Mouse (Mus musculus) brain, embryonic 14.5 days (tissue): ENCODE results near the gene Gm21994. TPM values are rescaled to one million over a fixed set of nuclear protein-coding genes. Genes with fewer than 3 reads are reported as not detected.
A peak's percentile ranks its signal among the peaks of the same experiment; 100 is the strongest.
"Not testable (repeated sequence)": the region's sequence is repeated elsewhere in the genome, so short reads cannot be mapped to it uniquely, and the experiment has no call there.

Experiments
- DNase-seq: peaks from one replicate; pipeline ENCODE4 v3.0.0-alpha.2; 2011; ENCODE audit warnings: low read depth
- CTCF ChIP-seq: fragments of 200-500 bp; IDR thresholded peaks from 2 replicates; pipeline ENCODE4 v1.5.1; 2012; ENCODE audit warnings: inconsistent platforms, mild to moderate bottlenecking, moderate library complexity, borderline replicate concordance; ENCODE audit not compliant: insufficient read depth, insufficient read length; ENCODE audit errors: extremely low read depth
- POLR2A ChIP-seq: fragments of 200-500 bp; IDR thresholded peaks from 2 replicates; pipeline ENCODE4 v1.6.1; 2012; ENCODE audit warnings: mild to moderate bottlenecking, inconsistent platforms, borderline replicate concordance; ENCODE audit not compliant: poor library complexity, insufficient read depth, insufficient read length, severe bottlenecking; ENCODE audit errors: extremely low read depth
- polyA plus RNA-seq: library from polyadenylated mRNA; depleted of rRNA; stranded (reverse); fragments of >200 nt; gene quantifications from 2 replicates; pipeline ENCODE4 v1.2.3, GENCODE M21; 2012; rRNA removed

The Gm21994 gene
- polyA plus RNA-seq = 0.88 and 0.90 TPM in 2 replicates

DNA sequence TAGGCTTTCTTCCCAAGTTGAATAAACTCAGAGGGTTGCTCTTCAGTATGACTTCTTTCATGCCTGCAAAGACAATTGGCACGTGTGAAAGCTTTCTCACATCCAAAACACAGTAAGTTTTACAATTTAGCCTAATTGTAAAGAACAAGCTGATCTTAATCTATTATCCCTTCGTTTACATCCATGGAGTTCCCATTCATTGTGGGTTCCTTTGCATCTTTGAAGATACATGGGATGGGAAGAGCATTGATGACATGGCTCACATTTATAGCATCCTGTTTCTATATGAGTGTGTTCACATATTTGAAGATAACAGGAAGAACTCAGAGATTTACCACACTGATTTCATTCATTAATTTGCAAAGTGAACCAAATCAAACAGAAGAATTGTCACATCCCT, at the start of gene Gm21994:
TSS of gene Gm21994 (minus strand) at position 101 of the 400 bp plus-strand sequence.
- DNase-seq = not testable (repeated sequence)

DNA sequence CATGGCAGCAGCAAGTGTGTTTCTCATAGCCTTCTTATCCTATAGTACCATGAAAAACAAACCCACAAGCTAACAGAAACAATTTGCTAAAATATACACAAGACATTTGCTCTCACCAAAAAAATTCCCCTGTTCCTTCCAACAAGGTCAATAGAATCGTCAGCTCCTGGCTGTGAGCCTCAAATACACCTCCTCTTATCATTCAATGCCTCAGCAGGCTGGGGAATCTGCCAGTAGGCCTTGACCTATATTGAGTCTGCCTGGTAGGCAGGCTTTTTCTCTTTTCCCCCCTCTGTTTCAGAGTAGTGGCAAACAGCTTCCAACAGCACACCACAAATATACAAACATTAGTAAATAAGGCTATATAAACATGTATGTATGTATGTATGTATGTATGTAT, 43.7 kb upstream of the Gm21994 start:
- no peak for TF ChIP-seq CTCF
- no peak for TF ChIP-seq POLR2A
- no peak for DNase-seq

DNA sequence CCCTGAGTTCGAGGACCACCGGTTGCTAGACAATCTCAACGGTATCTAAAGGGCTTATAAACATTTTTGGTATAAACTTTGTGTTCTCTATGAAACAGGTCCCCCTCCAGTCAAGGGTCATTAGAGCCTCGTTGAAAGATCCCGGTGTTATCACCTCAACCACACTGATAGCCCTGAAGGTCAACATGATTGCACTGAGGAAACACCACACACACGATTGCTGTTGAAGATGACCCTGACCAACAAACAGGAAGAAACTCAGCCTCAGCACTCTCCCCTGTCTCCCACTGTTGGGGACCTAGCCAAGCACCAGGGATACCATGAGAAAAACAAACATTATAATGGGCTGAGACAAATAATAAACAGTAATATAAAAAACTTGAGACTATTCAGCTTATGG, 38.3 kb upstream of the Gm21994 start:
- no peak for DNase-seq
- TF ChIP-seq POLR2A (no peak), CTCF (no peak)

DNA sequence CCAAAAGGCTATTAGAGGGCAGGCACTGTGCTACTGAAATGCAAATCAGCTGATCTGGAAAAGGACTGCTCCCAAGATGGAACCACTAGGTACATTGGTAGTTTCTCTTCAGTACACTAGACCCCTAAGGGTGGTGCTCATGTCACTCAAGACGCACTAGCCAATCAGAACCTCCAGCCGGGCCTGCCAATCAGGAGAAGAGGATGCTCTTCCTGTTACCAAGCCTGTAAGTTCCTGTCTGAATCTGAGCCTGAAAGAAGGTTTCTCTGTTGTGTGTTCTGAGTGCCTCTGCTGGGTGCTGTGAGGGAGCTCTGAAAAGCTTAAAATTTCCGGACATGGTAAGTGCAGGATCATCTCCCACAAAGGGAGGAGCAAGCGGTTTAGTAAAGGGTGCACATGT, 1.9 kb upstream of the Gm21994 start, which contains the start of gene Gm14124:
TSS of gene Gm14124 (plus strand) at position 227 of the 400 bp plus-strand sequence.
- DNase-seq = not testable (repeated sequence)

DNA sequence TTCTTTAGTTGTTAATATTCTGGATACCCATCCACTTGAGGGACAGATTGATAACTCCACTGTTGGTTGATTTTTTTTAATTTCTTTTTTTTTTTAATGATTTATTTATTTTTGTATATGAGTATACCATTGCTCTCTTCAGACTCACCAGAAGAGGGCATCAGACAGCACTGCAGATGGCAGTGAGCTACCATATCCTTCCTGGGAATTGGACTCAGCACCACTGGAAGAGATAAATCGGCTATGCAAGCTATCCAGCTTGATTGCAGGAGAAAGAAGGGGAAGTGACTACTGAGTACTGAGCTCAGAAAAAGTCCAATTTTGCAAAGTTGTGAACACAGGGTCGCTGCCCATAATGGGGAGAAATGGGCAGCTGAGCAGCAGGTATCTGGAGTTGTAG, 1.5 kb upstream of the Gm21994 start:
- not testable (repeated sequence) for DNase-seq

DNA sequence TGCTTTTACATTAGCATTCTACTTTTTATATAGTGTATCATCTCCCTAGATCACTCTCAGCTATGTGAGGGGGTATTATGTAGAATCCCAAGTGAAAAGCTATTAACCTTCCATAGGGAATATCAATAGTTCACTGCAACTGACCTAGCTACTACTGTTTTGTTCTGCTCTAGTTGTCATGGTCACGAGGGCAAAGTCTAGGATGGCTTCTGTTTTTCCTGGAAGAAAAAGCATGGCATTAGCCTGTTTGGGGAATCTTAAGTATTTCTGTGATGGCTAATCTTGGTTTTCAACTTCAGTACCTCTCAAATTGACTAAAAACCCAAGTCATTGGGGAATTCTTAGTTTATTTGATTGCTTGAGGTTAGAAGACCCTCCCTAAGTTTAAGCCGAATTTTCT, 12.2 kb downstream of the Gm21994 start:
- TF ChIP-seq POLR2A = no peak
- TF ChIP-seq CTCF = no peak
- DNase-seq = no peak

DNA sequence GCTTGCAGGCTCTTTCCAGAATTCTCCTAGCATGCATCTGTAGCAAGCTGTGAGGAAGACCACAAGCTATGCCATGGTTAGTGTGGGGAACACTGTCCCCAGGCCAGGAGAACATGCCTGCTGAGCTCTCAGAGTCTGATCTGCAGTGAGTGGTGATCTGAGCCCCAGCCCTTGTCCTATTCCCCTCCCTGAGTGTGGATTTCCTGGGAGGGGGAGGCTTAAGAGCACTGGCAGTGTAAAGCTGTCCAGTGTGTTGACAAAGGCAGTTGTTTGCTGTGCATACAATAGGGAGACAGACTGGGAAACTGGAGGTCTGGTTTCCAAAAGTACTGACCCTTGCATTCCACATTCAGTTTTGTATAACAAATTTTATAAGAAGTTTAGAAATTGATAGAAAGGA, 32.1 kb downstream of the Gm21994 start:
- not testable (repeated sequence) for DNase-seq

DNA sequence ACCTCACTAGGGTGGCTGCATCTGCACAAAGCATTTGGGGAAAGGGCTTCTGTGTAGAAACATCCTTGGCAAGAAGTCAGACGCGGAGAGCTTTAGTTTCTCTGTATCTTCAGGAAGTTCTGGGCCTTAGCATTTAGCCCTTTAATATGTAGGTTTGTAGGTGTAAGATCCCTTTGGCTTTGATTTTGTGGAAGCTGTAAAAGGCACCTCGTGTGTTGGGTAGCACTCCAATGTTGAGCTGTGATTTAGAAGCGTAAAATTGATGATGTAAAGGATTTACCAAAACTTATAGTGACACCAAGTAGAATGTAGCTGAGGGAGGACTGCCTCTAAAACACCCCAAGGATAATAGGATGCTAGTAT, 37.0 kb downstream of the Gm21994 start:
- not testable (repeated sequence) for DNase-seq

DNA sequence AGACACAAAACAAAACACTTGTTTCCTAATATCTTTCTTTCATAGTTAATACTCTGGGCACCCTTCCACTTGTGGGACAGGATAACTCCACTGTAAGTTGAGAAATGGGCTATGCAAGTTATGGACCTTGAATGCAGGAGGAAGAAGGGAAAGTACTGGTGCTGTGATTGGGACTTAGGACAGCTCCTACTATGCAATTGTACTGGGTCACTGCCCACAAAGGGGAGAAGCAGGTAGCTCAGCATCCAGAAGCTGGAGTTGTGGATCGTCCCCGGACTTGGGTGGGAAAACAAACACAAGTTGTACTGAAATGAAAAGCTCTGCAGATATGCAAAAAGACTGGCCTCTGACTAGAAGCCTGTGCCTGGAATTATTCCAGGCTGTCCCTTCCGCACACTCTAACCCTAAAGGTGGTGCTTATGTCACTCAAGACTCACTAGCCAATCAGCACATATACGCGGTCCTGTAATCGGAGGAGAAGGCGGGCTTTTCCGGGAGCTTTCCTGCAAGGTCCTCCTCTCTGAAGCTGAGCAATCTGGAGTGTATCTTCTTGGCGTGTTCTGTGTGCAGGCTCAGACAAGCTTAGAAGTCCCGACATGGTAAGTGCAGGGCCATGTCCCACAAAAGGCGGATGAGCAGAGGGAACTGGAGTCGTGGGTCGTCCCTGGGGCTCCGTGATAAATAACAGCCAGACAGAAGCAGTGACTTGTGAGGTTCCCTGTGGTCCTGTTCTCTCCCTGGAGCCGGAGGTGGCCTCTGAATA, 37.6 kb downstream of the Gm21994 start, which contains the start of gene Zfp937:
TSS of gene Zfp937 (plus strand) at position 474 of the 763 bp plus-strand sequence.
- DNase-seq = peak; percentile 76

Other genes starting within 250 kb of the Gm21994 start
- gene Zfp120, start 118.9 kb downstream of the Gm21994 start, polyA plus RNA-seq = 2.4 and 4.2 TPM in 2 replicates
- gene Gm10770, start 75.9 kb downstream of the Gm21994 start, polyA plus RNA-seq = not detected in 2 replicates
- gene Gm14139, start 73.8 kb downstream of the Gm21994 start, polyA plus RNA-seq = not detected in 2 replicates
- 2.2 and 3.5 TPM in 2 replicates for gene Zfp937, start 37.5 kb downstream of the Gm21994 start, polyA plus RNA-seq
- gene Gm14124, start 1.9 kb upstream of the Gm21994 start, polyA plus RNA-seq = 0.05 TPM in 1 of 2 replicates, not detected in the other
- gene Gm10130, start 68.1 kb upstream of the Gm21994 start, polyA plus RNA-seq = not detected in 2 replicates
- 4.4 and 5.2 TPM in 2 replicates for gene 3300002I08Rik, start 107.2 kb upstream of the Gm21994 start, polyA plus RNA-seq
- 1.00 and 1.9 TPM in 2 replicates for gene Zfp442, start 195.9 kb upstream of the Gm21994 start, polyA plus RNA-seq
- gene Zfp345, start 229.5 kb upstream of the Gm21994 start, polyA plus RNA-seq = 0.05 TPM in 1 of 2 replicates, not detected in the other